Mouse (Mus musculus) layer of hippocampus, postnatal 25 days (tissue): ENCODE measurements around the gene Pold2. TPM values are rescaled to one million over a fixed set of nuclear protein-coding genes. Genes with fewer than 3 reads are reported as not detected.

ENCODE experiments used
- DNase-seq, 2 experiments: peaks; one replicate each; pipeline ENCODE4 v3.0.0; 2022; ENCODE audit warnings: mixed read lengths in 2 of 2, low spot score in 1 of 2; ENCODE audit errors: extremely low spot score in 1 of 2
- total RNA-seq, 2 experiments: library from RNA; stranded (reverse); gene quantifications; 2 replicates each; pipeline ENCODE4 v1.2.3; 2021

Gene Pold2
- total RNA-seq, 2 experiments from 2014 or later = 21.2 to 21.9 TPM

DNA sequence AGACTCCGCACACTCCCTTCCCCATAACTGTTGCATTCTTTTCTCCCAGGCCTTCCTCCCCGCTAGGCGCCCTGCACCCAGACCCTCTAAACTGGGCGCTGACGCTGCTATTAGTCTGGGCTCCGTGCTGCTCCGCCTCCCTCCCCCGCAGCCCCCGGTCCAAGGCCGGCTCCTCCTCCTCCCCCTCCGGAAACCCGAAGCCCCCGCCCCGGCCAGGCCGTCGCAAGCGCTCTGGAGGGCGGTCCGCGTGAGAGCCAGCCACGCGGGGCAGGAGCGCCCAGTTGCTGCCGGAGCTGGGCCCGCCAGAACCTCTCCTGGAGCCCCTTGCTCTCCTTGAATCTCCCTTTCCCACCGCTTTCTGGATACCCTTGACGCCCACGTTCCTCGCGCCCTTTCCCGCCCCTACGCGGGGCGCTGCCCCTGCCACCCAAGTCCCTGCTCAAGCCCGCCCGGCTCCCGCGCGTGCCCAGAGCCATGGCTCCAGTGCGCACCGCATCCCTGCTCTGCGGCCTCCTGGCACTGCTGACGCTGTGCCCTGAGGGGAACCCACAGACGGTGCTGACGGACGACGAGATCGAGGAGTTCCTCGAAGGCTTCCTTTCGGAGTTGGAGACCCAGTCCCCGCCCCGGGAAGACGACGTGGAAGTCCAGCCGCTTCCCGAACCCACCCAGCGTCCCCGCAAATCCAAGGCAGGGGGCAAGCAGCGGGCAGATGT, 16.3 kb downstream of the Pold2 start, which contains the start of gene Aebp1:
TSS of gene Aebp1 (plus strand) at position 270 of the 716 bp plus-strand sequence.
- DNase-seq = no peak

DNA sequence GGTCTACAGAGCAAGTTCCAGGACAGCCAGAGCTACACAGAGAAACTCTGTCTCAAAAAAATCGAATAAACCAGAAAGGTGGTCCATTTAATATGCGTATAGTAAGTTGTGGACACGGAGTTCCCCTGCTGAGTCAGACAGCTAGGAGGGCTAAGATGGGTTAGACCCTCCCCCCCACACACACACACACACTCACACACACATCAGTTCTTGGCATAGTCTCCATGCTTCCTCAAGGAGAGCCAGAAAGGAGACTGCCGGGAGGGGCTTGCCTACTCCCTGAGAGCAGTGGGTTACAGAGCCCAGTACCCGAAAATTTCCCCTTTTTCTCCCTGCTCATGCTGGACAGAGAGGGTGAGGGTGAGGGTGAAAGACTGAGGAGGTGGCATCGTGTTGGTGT, 17.5 kb downstream of the Pold2 start:
- DNase-seq = no peak

DNA sequence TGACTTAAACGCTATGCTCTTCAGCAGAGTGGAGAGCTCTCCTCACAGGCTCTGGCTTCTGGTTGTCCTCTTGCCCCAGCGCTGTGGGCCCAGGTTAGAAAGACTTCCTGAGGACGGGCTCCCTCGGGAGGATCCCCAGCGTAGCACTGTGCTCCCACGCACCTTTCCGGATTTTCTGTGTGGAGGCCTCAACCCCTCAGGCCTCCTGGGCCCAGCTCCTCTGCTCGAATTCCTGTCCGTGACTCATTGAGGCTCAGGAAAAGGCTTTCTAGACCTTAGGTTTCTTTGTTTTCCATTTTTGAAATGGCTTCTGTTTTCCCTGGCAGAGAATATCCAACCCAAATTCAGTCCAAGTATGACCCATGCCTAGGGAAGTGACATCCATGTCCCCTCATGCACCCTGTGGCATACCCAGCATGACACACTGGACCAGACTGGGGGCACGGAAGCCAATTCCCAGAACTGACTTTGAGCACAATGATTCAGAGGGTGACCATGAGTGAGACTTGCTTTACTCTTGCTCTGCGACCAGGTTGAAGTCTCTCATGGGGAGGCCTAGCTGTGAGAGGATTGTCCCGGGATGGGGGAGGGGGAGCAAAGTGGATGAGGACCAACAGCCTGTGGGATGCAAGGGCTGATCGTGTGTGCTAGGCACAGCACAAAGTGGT, 18.1 kb downstream of the Pold2 start:
- no peak for DNase-seq

DNA sequence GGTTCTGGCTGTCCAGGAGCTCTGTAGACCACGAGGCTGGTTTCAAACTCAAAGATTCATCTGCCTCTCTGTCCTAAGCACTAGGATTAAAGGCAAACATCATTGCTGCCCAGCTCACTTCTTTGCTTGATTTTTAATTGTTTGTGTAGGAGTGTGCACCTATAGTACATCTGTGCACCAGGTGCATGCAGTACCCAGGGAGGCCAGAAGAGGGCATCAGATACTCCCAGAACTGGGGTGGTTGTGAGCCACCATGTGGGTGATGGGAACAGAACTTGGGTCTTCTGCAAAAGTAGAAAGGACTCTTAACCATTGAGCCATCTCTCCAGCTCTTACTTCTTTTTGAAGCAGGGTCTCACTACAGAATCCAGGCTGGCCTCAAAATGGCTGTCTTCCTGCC, 19.4 kb downstream of the Pold2 start:
- no peak for DNase-seq

DNA sequence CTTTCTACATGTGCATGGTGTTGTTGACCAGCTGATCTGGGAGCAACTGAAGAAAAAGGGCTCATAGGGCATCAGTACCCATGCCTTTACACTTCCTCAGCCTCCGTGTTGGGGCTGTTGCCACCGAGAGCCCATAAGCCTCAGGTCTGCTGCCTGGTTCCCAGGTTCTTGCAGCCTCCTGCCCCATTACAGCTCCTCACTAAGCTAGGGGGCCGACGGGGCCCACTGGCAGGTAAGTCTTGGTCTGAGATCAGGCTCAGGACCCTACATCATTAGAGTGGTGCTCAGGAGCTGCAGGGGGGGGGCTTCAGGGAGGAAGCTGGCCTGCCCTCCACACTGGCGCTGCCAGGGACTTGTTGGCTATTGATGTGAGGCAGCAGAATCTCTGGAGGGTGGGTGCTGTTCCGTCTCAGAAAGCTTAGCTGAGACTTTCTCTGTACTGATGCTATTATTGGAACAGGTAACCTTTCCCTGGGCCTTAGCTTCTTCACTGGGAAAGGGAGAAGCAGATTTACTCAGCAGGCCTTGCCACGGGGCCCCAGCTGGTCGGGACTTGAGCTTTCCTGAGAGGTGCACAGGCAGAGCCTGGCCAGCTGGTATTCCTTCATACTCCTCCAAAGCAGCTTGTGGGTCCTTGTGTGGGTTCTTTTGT, 21.5 kb downstream of the Pold2 start:
- no peak for DNase-seq

DNA sequence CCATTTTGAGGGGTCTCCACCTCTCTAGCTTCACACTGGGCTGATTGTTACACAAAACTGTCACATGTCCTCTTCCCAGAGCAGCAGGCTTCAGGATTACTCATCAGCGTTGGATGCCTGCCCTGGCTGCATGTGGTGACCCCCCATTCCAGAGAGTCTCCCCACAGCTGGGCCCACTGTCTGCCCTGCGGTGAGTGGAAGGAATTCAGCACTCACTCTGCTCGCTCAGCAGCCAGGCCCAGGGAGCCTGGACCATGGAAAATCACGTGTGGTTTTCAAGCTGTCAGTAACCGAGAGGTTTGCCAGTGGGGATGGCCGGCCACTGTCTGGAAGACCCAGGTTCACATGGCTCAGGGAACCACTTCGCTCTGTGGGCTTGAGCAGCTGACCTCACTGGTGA, 22.2 kb downstream of the Pold2 start:
- DNase-seq = peak in 1 of 2 experiments; percentile 31

DNA sequence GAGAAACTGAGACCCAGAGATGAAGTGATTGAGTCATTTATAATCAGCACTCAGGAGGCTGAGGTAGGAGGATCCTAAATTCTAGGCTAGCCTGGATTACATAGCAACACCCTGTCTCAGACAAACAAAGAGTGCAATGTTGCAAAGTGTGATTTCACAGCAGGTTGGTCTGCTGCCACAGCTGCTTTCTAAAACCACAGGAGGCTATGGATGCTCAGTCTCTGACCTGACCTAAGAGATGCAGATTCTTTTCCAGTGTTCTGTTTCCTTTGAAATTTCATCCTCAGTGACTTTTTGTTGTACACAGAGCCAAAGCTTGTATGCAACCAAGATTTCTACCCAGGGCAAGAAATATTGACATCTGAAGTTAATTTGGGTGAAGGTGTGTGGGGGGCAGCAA, 22.6 kb downstream of the Pold2 start:
- DNase-seq = no peak

DNA sequence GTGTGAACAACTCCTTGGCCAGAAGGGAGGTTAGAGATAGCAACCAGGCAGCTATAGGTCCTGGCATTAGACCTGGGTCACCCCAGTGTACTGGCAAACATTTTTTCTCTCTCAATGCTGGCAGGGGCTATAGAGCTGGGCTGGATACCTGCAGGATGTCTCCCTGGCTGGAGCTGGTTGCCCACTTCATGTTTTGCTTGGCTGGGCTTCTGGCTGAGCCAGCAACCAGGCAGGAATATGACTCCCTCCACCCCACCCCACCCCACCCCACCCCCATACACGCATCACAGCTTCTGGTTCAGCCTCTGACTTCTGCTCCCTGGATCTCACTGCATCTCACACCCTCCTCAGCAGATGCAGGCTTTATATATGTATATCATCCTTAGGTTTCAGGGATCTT, 25.8 kb downstream of the Pold2 start:
- no peak for DNase-seq

DNA sequence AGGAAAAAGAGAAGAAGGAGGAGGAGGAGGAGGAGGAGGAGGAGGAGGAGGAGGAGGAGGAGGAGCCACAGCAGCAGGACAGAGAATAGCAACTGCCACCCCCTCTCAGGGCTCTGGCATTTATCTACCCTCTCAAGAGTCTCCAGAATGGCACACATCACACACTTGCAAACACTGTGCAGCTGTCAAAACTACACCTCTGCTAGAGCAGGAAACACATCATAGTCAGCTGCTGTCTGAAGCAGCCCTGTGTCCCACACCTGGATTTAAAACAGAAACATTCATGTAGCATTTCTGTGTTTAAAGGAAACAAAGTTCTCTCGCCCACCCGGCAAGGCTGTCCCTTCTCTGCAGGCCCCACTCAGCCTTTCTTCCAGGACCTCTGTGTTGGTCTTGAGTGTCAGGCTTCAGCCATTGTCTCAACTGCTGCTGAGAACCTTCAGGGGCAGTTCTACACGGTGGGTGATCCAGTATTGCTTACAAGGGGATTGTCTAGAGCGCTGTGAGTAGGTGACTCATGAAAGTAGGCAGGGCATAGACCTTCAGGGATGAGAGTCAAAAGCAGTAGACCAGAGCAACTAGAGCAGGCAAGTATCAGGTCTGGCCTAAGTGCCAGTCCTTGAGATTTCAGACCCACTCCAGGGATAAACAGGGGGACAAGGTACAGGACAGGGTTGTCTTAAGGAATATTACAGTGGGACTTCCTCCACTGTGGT, 26.9 kb downstream of the Pold2 start:
- no peak for DNase-seq

DNA sequence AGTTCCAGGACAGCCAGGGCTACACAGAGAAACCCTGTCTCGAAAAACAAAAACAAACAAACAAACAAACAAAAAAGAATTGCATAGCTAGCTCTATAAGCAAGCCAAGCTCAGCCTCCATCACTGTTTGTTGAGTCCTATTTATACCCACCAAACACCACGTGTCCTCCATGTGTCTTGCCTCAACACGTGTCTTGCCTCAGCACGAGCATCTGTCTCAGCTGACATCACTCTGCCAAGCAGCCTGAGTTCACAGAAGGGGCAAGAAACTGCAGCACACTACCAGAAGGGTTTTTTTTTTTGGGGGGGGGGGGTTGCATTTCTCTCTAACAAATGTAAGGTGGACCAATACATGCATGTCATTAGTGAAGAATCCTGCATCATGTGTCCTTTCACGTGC, 27.6 kb downstream of the Pold2 start:
- no peak for DNase-seq

DNA sequence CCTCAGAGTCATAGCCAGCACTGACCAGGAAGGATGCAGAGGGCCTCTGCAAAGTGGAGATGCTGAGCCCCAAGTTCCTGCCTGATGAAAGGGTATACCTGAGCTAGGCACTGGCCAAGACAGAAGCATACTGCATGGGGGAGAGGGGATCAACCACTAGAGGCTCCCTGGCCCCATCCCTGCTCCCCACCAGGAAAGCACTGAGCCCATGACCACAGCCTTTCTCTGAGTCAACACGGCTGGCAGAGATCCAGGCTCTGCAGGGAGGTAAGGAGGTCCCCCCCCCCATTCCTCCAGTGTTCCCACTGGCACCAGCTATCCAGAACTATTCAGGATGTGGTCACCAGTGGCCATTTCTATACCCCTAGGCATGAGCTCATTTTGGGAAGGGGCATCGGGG, 28.8 kb downstream of the Pold2 start:
- no peak for DNase-seq

DNA sequence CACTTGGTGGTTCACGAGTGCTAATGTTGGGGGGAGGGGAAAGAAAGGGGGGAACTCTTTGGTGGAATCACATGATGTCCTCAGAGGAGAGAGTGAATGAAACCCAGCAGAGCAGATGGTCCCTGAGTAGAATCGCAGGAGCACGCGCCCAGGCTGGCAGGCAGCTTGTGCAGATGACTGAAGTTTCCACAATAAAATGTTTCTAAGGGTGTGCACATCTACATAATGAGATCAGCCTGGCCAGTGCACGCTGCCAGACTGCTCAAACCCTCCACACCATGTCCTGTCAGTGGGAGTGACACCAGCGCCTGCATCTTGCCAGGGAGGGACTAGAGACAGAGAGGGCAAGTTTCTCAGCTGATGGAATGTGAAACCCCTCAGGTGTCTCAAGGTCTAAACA, 29.4 kb downstream of the Pold2 start:
- DNase-seq = peak; percentile 35 to 38

DNA sequence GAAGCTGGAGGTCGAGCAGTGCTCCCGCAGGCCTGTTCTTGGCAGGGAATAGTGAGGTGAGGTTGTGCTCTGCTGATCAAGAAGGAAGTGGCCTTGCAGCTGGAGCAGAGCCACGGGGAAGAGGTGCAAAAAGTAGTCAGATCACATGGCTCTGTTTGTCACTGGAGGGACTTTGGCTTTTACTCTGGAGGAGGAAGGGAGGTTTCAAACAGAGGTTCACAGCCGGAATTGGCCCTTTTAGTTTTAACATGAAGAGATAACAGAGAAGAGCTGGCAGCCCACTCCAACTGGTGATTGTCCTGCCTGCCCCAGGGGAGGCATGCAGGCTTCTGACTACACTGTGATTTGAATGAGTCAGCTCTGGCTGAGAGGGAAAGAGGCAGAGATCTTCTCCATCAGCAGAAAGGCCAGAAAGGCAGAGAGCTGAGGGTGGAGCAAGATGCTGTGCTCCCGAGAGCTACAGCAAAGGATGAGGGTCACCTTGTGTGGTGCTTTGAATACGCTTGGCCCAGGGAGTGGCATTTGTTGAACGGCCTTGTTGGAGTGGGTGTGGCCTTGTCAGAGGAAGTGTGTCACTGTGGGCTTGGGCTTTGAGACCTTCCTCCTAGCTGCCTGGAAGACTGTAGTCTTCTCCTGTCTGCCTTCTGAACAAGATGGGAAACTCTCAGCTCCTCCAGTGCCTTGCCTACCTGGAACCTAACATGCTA, 31.3 kb downstream of the Pold2 start:
- no peak for DNase-seq

DNA sequence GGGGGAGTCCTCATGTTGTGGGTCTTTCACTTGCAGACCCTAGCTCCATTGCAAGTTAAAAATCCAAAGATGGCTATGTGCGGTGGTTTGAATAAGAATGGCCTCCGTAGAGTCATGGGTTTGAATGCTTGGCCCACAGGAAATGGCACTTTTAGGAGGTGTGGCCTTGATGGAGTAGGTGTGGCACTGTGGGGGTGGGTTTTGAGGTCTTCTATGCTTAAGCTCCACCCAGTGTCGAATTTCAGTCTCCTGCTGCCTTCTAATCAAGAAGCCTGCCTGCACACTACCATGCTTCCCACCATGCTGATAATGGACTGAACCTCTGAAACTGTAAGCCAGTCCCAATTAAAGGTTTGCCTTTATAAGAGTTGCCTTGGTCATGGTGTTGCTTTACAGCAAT, 35.0 kb downstream of the Pold2 start:
- no peak for DNase-seq

DNA sequence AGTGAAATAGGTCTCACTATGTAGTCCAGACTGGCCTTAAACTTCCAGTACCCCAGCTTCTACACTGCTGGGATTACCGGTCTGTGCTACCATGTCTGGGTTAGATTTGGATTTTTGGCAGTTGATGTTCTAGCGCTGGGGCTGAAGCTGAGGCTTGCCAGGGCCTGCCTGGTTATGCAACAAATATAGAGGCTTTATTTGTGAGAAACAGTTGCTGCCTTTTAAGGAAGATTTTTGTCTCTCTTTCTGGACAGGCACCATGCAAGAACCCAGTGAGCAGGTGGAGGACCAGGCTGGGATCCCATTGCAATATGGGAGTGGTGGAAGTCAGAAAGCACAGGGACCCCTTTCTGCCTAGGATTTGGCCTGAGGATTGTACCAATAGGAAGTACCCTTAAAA, 36.3 kb downstream of the Pold2 start:
- DNase-seq = no peak

DNA sequence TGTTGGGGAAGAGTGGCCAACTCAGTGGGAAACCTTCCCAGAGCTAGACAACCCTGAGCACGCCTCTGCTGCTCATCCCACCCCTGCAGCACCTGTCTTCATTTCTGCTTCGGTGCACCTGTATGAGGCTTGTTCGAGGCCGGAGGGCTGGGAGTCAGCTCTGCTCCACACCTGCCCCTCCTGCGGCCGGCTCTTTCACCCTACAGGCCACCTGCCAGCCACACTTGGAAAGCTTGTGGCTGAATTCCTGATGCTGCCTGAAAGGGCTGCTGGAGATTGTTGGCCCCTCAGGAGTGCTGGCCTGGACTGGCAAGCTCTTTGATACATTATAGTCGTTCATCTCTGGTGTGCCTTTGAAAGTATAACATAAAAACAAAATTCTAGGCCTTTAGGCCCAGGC, 37.7 kb downstream of the Pold2 start:
- no peak for DNase-seq

DNA sequence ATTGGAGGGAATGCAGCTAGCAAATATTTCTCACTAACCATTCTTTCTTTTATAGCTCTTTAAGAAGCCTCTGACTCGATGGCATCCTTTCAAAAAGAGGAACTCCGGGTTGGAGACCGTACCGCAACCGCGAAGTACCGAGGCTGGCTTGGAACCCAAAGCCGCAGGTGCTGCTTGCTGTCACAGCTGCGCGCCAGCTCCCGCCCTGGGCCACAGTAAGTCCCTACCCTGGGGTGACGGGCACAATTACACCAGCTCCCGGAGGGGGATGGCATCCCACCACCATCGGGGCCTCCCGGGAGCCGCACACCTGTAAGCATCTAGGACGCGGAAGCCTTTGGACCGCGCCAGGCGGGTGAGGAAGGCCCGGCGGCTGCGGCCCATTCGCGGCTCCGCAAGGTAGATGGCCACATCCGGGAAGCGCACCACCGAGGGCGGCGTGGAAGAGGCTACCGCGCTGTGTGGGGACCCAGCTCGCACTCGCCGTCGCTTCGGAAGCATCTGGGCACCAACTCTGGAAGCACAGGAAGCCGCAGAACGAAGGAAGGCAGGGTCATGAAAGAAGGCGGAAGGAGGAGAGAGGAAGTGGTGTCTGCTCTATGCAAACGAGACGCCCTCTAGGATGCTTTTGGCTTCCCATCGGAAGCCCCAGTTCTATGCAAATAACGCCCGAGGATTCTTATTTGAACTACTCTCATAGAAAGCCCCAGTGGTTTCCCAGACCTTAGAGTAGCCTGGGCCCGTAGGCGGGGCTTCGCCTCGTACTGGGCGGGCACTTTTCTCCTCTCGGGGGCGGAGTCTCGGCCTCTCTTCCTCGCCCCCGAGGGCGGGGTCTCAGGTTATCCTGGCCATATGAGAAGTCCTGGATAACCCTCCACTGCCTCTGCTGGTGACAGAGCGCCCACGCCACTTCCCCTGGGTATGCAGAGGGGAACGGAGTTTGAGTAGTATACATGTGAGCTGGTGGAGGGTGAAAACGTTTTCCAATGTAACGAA, 40.5 kb downstream of the Pold2 start, which contains the start of gene Polm:
TSS of gene Polm (minus strand) at position 766 of the 996 bp plus-strand sequence.
- DNase-seq = peak; percentile 67 to 70

DNA sequence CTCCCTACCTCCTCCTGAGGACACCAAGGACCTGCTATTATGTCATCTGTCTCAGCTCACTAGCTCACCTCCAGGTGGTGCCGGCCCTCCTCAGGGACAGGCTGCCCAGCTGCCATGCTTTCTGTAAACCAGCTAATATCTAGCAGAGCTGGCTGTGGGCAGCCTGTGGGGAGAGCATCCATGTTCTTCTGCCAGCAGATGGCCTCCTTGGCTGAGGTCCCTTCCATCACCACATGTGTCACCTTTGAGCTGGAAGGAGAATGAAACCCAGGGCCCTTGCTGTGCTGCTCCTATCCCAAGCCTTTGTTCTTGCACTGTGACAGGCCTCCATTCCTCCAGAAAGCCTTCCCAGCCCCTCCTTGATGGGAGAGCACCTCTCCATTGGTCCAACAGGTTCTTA, 42.0 kb downstream of the Pold2 start:
- DNase-seq = no peak

DNA sequence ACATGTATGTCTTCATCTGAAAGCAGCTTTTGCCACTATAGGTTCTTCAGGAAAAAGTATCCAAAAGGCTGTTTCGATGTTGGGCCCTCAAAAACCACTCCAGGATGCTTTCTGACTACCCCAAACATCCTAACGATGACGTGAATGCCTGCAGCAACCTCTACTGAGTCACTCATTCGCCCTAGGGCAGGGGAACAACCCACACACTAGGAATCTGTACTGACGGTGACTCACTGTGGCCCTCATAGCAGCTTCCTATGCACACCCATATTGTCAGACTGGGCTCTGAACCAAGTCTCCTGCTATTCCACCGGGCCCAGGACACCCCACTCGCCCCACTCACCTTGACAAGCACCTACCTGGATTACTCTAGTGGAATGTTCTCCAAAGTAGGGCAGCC, 43.0 kb downstream of the Pold2 start:
- DNase-seq = no peak
